Mouse (Mus musculus) embryonic facial prominence, embryonic 14.5 days (tissue): Measurements from ENCODE around the gene Dusp15. TPM values are rescaled to one million over a fixed set of nuclear protein-coding genes. Genes with fewer than 3 reads are reported as not detected.

Experiments used
- ATAC-seq: fragments of 200-750 bp; cut with Nextera tagmentation; 2 replicates; pipeline ENCODE4 v1.8.0; 2017; ENCODE audit warnings: low read depth, moderate number of reproducible peaks, moderate TSS enrichment
- DNase-seq: peaks from one replicate; pipeline ENCODE4 v3.0.0-alpha.2; 2015; ENCODE audit warnings: low spot score
- H3K27ac ChIP-seq: fragments of 300-500 bp; sonication (generic); replicated peaks from 2 replicates; pipeline ENCODE4 v1.5.1; 2014; ENCODE audit warnings: low read depth, mild to moderate bottlenecking, low read length, moderate library complexity
- H3K27me3 ChIP-seq: fragments of 300-500 bp; sonication (generic); replicated peaks from 2 replicates; pipeline ENCODE4 v1.6.1; 2014; ENCODE audit warnings: low read length; ENCODE audit not compliant: control insufficient read depth, insufficient read depth
- H3K36me3 ChIP-seq: fragments of 300-500 bp; sonication (generic); 2 replicates; pipeline ENCODE4 v1.6.1; 2014; ENCODE audit warnings: low read length, mixed read lengths; ENCODE audit not compliant: control insufficient read depth, insufficient read depth
- H3K4me1 ChIP-seq: fragments of 300-500 bp; sonication (generic); 2 replicates; pipeline ENCODE4 v1.6.1; 2014; ENCODE audit warnings: antibody characterized with exemption, low read length; ENCODE audit not compliant: control insufficient read depth, insufficient read depth
- H3K4me2 ChIP-seq: fragments of 300-500 bp; sonication (generic); 2 replicates; pipeline ENCODE4 v1.6.1; 2014; ENCODE audit warnings: low read depth, mild to moderate bottlenecking, low read length, moderate library complexity, mixed read lengths
- H3K4me3 ChIP-seq: fragments of 300-500 bp; sonication (generic); 2 replicates; pipeline ENCODE4 v1.5.1; 2014; ENCODE audit warnings: low read depth, mild to moderate bottlenecking, low read length
- H3K9ac ChIP-seq: fragments of 300-500 bp; sonication (generic); 2 replicates; pipeline ENCODE4 v1.6.1; 2014; ENCODE audit warnings: low read depth, mild to moderate bottlenecking, low read length, moderate library complexity, mixed read lengths
- H3K9me3 ChIP-seq: fragments of 300-500 bp; sonication (generic); 2 replicates; pipeline ENCODE4 v1.6.1; 2016; ENCODE audit warnings: low read length; ENCODE audit not compliant: control insufficient read depth
- WGBS: fragments of 180-500 bp; shearing (Covaris S2); extraction: QIAGEN DNeasy Blood & Tissue Kit; methylation state at CpG from one replicate; pipeline ENCODE4 v1.1.7; 2014; 5-methylcytosine and 5-hydroxymethylcytosine counted together
- polyA plus RNA-seq: library from polyadenylated mRNA; unstranded; fragments of >200 nt; fragmentation: Nextera tagmentation; extraction: Ambion mirVana; gene quantifications from 2 replicates; pipeline ENCODE4 v1.2.1, GENCODE M21; 2014

Dusp15 gene
- polyA plus RNA-seq: 0.59 and 1.4 TPM in 2 replicates

- Histone ChIP-seq H3K27me3 (peaks cover 40% of the 10 kb centered on the region), H3K9ac (peak within 1 kb of the TSS; percentile 64), H3K4me1 (no peaks in the 10 kb centered on the region), H3K9me3 (no peaks in the 10 kb centered on the region), H3K36me3 (no peaks in the 10 kb centered on the region), H3K4me2 (peak within 1 kb of the TSS; percentile 97), H3K27ac (no peak within 1 kb of the TSS), H3K4me3 (peak within 1 kb of the TSS; percentile 63)
- 10% methylated on average over 11 of the region's 54 CpGs for WGBS
- ATAC-seq (peak; percentile 65), DNase-seq (peak; percentile 29)
These were observed at the start of gene Dusp15 for GRCm38 (mm10) chr2:152951065-152951849. Dusp15 (minus strand) TSS chr2:152951698.

- Histone ChIP-seq H3K4me2 (no peak overlapping the region), H3K36me3 (no peaks in the 10 kb centered on the region), H3K9ac (no peak overlapping the region), H3K4me1 (no peaks in the 10 kb centered on the region), H3K27me3 (no peaks in the 10 kb centered on the region), H3K9me3 (no peaks in the 10 kb centered on the region), H3K4me3 (no peak overlapping the region), H3K27ac (no peak overlapping the region)
- DNase-seq: no peak
- WGBS: 68% methylated on average over 4 of the region's 4 CpGs
- ATAC-seq: no peak
These were observed 45.5 kb upstream of the Dusp15 start for GRCm38 (mm10) chr2:152997046-152997445.

- Histone ChIP-seq H3K9me3 (no peaks in the 10 kb centered on the region), H3K4me2 (no peak overlapping the region), H3K4me3 (no peak overlapping the region), H3K27ac (no peak overlapping the region), H3K27me3 (no peaks in the 10 kb centered on the region), H3K36me3 (no peaks in the 10 kb centered on the region), H3K4me1 (no peaks in the 10 kb centered on the region), H3K9ac (no peak overlapping the region)
- WGBS: 88% methylated on average over 9 of the region's 9 CpGs
- ATAC-seq (no peak), DNase-seq (no peak)
These were observed 40.0 kb upstream of the Dusp15 start for GRCm38 (mm10) chr2:152991529-152991928.

GRCm38 (mm10) chr2:152985582-152985981, 34.1 kb upstream of the Dusp15 start:
- Histone ChIP-seq H3K9me3 (no peaks in the 10 kb centered on the region), H3K4me1 (no peaks in the 10 kb centered on the region), H3K27me3 (no peaks in the 10 kb centered on the region), H3K36me3 (no peaks in the 10 kb centered on the region), H3K4me3 (no peak overlapping the region), H3K9ac (no peak overlapping the region), H3K27ac (no peak overlapping the region), H3K4me2 (no peak overlapping the region)
- ATAC-seq (peak; percentile 65), DNase-seq (peak; percentile 56)
- 64% methylated on average over 1 of the region's 1 CpGs for WGBS

GRCm38 (mm10) chr2:152976991-152977390, 25.5 kb upstream of the Dusp15 start:
- ATAC-seq (no peak), DNase-seq (no peak)
- Histone ChIP-seq H3K27me3 (no peaks in the 10 kb centered on the region; the same call in 1 of the 2 replicates), H3K27ac (no peak overlapping the region), H3K4me3 (no peak overlapping the region), H3K4me2 (no peak overlapping the region), H3K4me1 (no peaks in the 10 kb centered on the region), H3K9ac (no peak overlapping the region), H3K36me3 (no peaks in the 10 kb centered on the region), H3K9me3 (no peaks in the 10 kb centered on the region)
- WGBS: 62% methylated on average over 3 of the region's 3 CpGs

GRCm38 (mm10) chr2:152965555-152965954, 14.1 kb upstream of the Dusp15 start:
- Histone ChIP-seq H3K4me2 (no peak overlapping the region), H3K27me3 (no peaks in the 10 kb centered on the region), H3K9me3 (no peaks in the 10 kb centered on the region), H3K27ac (no peak overlapping the region), H3K4me3 (no peak overlapping the region), H3K36me3 (no peaks in the 10 kb centered on the region), H3K4me1 (peaks cover 3% of the 10 kb centered on the region; the same call in 1 of the 2 replicates), H3K9ac (no peak overlapping the region)
- no peak for ATAC-seq
- 49% methylated on average over 4 of the region's 4 CpGs for WGBS
- no peak for DNase-seq

- peak; percentile 95 for DNase-seq
- H3K9ac ChIP-seq: peak within 1 kb of the TSS; percentile 60
- H3K36me3 ChIP-seq: no peaks in the 10 kb centered on the region
- 2% methylated on average over 34 of the region's 34 CpGs for WGBS
- no peaks in the 10 kb centered on the region for H3K27me3 ChIP-seq
- H3K27ac ChIP-seq: no peak within 1 kb of the TSS
- H3K4me1 ChIP-seq: peaks cover 3% of the 10 kb centered on the region; the same call in 1 of the 2 replicates
- H3K9me3 ChIP-seq: no peaks in the 10 kb centered on the region
- H3K4me2 ChIP-seq: peak within 1 kb of the TSS; percentile 83
- ATAC-seq: peak; percentile 96
- H3K4me3 ChIP-seq: peak within 1 kb of the TSS; percentile 43
These were observed 10.7 kb upstream of the Dusp15 start, which contains the start of gene Ttll9 for GRCm38 (mm10) chr2:152962091-152962793. Ttll9 (plus strand) TSS chr2:152962485.

GRCm38 (mm10) chr2:152958116-152958515, 6.6 kb upstream of the Dusp15 start:
- H3K9ac ChIP-seq: no peak overlapping the region
- 72% methylated on average over 3 of the region's 3 CpGs for WGBS

More at GRCm38 (mm10) chr2:152958116-152958515, 6.6 kb upstream of the Dusp15 start:
- no peak overlapping the region for H3K27ac ChIP-seq
- H3K4me3 ChIP-seq: no peak overlapping the region
- peaks cover 6% of the 10 kb centered on the region; the same call in 1 of the 2 replicates for H3K27me3 ChIP-seq
- H3K9me3 ChIP-seq: no peaks in the 10 kb centered on the region
- H3K4me2 ChIP-seq: no peak overlapping the region
- ATAC-seq (no peak), DNase-seq (no peak)
- H3K36me3 ChIP-seq: no peaks in the 10 kb centered on the region
- peaks cover 3% of the 10 kb centered on the region; the same call in 1 of the 2 replicates for H3K4me1 ChIP-seq
